Mouse (Mus musculus): ENCODE results near the gene Fev.

The Fev gene

GRCm38 (mm10) chr1:74885369-74886042, at the start of gene Fev:
Fev (minus strand) TSS chr1:74885419.
- in situ Hi-C loops (cut with MboI, MseI) = no loop called here

GRCm38 (mm10) chr1:74927621-74928296, 42.5 kb upstream of the Fev start:
- in situ Hi-C loops (cut with MboI, MseI) = no loop called here

GRCm38 (mm10) chr1:74926721-74927120, 41.5 kb upstream of the Fev start:
- in situ Hi-C loops (cut with MboI, MseI) = no loop called here

- in situ Hi-C loops (cut with MboI, MseI) = no loop called here
These were observed 39.2 kb upstream of the Fev start for GRCm38 (mm10) chr1:74924464-74924863.

GRCm38 (mm10) chr1:74915706-74916105, 30.5 kb upstream of the Fev start:
- in situ Hi-C loops (cut with MboI, MseI) = no loop called here

GRCm38 (mm10) chr1:74902191-74902590, 17.0 kb upstream of the Fev start:
- in situ Hi-C loops (cut with MboI, MseI) = no loop called here

GRCm38 (mm10) chr1:74901686-74902085, 16.5 kb upstream of the Fev start:
- in situ Hi-C loops (cut with MboI, MseI) = no loop called here

GRCm38 (mm10) chr1:74900341-74901285, 15.4 kb upstream of the Fev start:
- in situ Hi-C loops (cut with MboI, MseI) = no loop called here

GRCm38 (mm10) chr1:74898656-74899431, 13.6 kb upstream of the Fev start:
- in situ Hi-C loops (cut with MboI, MseI) = no loop called here

- in situ Hi-C loops (cut with MboI, MseI) = no loop called here
These were observed 12.8 kb upstream of the Fev start for GRCm38 (mm10) chr1:74897976-74898375.

- in situ Hi-C loops (cut with MboI, MseI) = loop anchor here (5.0 kb wide), 1 partner anchor 43 kb away; the partner anchor contains the start of gene Cdk5r2
These were observed 9.7 kb upstream of the Fev start for GRCm38 (mm10) chr1:74894966-74895365.

- in situ Hi-C loops (cut with MboI, MseI) = loop anchor here (5.0 kb wide), 1 partner anchor 41 kb away; the partner anchor contains the start of gene Cdk5r2
These were observed 8.1 kb upstream of the Fev start, which contains the start of gene Cryba2 for GRCm38 (mm10) chr1:74893134-74893855. Cryba2 (minus strand) TSS chr1:74893143.

- in situ Hi-C loops (cut with MboI, MseI) = loop anchor here (5.0 kb wide), 1 partner anchor 40 kb away; the partner anchor contains the start of gene Cdk5r2
These were observed 7.3 kb upstream of the Fev start for GRCm38 (mm10) chr1:74892351-74893133.

GRCm38 (mm10) chr1:74891513-74891912, 6.3 kb upstream of the Fev start:
- in situ Hi-C loops (cut with MboI, MseI) = loop anchor here (5.0 kb wide), 1 partner anchor 39 kb away; the partner anchor contains the start of gene Cdk5r2

- in situ Hi-C loops (cut with MboI, MseI) = no loop called here
These were observed 750 bp downstream of the Fev start for GRCm38 (mm10) chr1:74884196-74885141.

GRCm38 (mm10) chr1:74883441-74883840, 1.8 kb downstream of the Fev start:
- in situ Hi-C loops (cut with MboI, MseI) = no loop called here

GRCm38 (mm10) chr1:74882828-74883227, 2.4 kb downstream of the Fev start:
- in situ Hi-C loops (cut with MboI, MseI) = no loop called here

GRCm38 (mm10) chr1:74882055-74882734, 3.0 kb downstream of the Fev start:
- in situ Hi-C loops (cut with MboI, MseI) = no loop called here
